Mouse (Mus musculus) E14TG2a.4 (cell line): ENCODE results near the gene Wdr63.

Experiments
- H3K27me3 ChIP-seq: 2 replicates; pipeline ENCODE4 v1.6.1; 2014; ENCODE audit warnings: low read length, control low read depth; ENCODE audit not compliant: insufficient read depth
- H3K36me3 ChIP-seq: 2 replicates; pipeline ENCODE4 v1.6.1; 2014; ENCODE audit warnings: low read length, control low read depth; ENCODE audit not compliant: insufficient read depth
- H3K4me1 ChIP-seq: replicated peaks from 2 replicates; pipeline ENCODE4 v1.6.1; 2014; ENCODE audit warnings: low read depth, low read length, control low read depth
- H3K4me3 ChIP-seq: replicated peaks from 2 replicates; pipeline ENCODE4 v1.5.1; 2014; ENCODE audit warnings: mild to moderate bottlenecking, low read length
- H3K9me3 ChIP-seq: 2 replicates; pipeline ENCODE4 v1.6.1; 2014; ENCODE audit warnings: low read length, control low read depth
- CTCF ChIP-seq: conservative IDR thresholded peaks from 2 replicates; pipeline ENCODE4 v1.5.1; 2014; ENCODE audit warnings: low read length
- NANOG ChIP-seq: IDR thresholded peaks from 2 replicates; pipeline ENCODE4 v1.6.1; 2014; ENCODE audit warnings: borderline replicate concordance, low read length, mixed read lengths
- POU5F1 ChIP-seq: IDR thresholded peaks from 2 replicates; pipeline ENCODE4 v1.6.1; 2014; ENCODE audit warnings: low read length, borderline replicate concordance

Wdr63 gene

GRCm38 (mm10) chr3:146150560-146150959, 42.6 kb upstream of the Wdr63 start:
- Histone ChIP-seq H3K36me3 (no peaks in the 10 kb centered on the region), H3K27me3 (peaks cover 42% of the 10 kb centered on the region), H3K4me3 (no peak overlapping the region), H3K4me1 (peaks cover 17% of the 10 kb centered on the region), H3K9me3 (no peaks in the 10 kb centered on the region)
- TF ChIP-seq CTCF: no peak
- TF ChIP-seq POU5F1: no peak

GRCm38 (mm10) chr3:146150058-146150400, 42.1 kb upstream of the Wdr63 start:
- peaks cover 42% of the 10 kb centered on the region for H3K27me3 ChIP-seq

GRCm38 (mm10) chr3:146149156-146150057, 41.5 kb upstream of the Wdr63 start, which contains the start of gene Mcoln2:
TSS of gene Mcoln2 (plus strand) at chr3:146149833.
- Histone ChIP-seq H3K27me3 (peaks cover 42% of the 10 kb centered on the region), H3K4me3 (peak within 1 kb of the TSS; percentile 66), H3K9me3 (no peaks in the 10 kb centered on the region), H3K4me1 (peaks cover 17% of the 10 kb centered on the region), H3K36me3 (no peaks in the 10 kb centered on the region)
- no peak for TF ChIP-seq NANOG
- TF ChIP-seq CTCF: no peak
- TF ChIP-seq POU5F1: no peak

More at GRCm38 (mm10) chr3:146150058-146150400, 42.1 kb upstream of the Wdr63 start:
- Histone ChIP-seq H3K4me3 (peak overlapping the region; percentile 66), H3K36me3 (no peaks in the 10 kb centered on the region), H3K4me1 (peaks cover 17% of the 10 kb centered on the region), H3K9me3 (no peaks in the 10 kb centered on the region)
- TF ChIP-seq NANOG: no peak
- no peak for TF ChIP-seq CTCF
- TF ChIP-seq POU5F1: no peak

- Histone ChIP-seq H3K4me1 (peaks cover 17% of the 10 kb centered on the region), H3K9me3 (no peaks in the 10 kb centered on the region), H3K36me3 (no peaks in the 10 kb centered on the region), H3K27me3 (peaks cover 41% of the 10 kb centered on the region), H3K4me3 (no peak overlapping the region)
- no peak for TF ChIP-seq POU5F1
- no peak for TF ChIP-seq NANOG
- no peak for TF ChIP-seq CTCF
Measured at GRCm38 (mm10) chr3:146146131-146146530, 38.2 kb upstream of the Wdr63 start.

GRCm38 (mm10) chr3:146145501-146145900, 37.6 kb upstream of the Wdr63 start:
- no peaks in the 10 kb centered on the region for H3K36me3 ChIP-seq
- peaks cover 14% of the 10 kb centered on the region for H3K4me1 ChIP-seq
- H3K27me3 ChIP-seq: peaks cover 35% of the 10 kb centered on the region
- H3K9me3 ChIP-seq: no peaks in the 10 kb centered on the region
- TF ChIP-seq NANOG (no peak), CTCF (no peak), POU5F1 (no peak)
- no peak overlapping the region for H3K4me3 ChIP-seq

GRCm38 (mm10) chr3:146142523-146142922, 34.6 kb upstream of the Wdr63 start:
- Histone ChIP-seq H3K4me1 (no peaks in the 10 kb centered on the region), H3K9me3 (no peaks in the 10 kb centered on the region), H3K36me3 (no peaks in the 10 kb centered on the region), H3K27me3 (peaks cover 23% of the 10 kb centered on the region), H3K4me3 (no peak overlapping the region)
- TF ChIP-seq CTCF: no peak
- no peak for TF ChIP-seq NANOG
- TF ChIP-seq POU5F1: no peak

GRCm38 (mm10) chr3:146140276-146140675, 32.3 kb upstream of the Wdr63 start:
- Histone ChIP-seq H3K27me3 (peaks cover 23% of the 10 kb centered on the region), H3K9me3 (peaks cover 12% of the 10 kb centered on the region), H3K36me3 (no peaks in the 10 kb centered on the region), H3K4me1 (no peaks in the 10 kb centered on the region), H3K4me3 (no peak overlapping the region)
- TF ChIP-seq NANOG: no peak
- TF ChIP-seq POU5F1: no peak
- no peak for TF ChIP-seq CTCF

- peaks cover 11% of the 10 kb centered on the region for H3K27me3 ChIP-seq
- TF ChIP-seq CTCF: no peak
- no peak for TF ChIP-seq NANOG
- no peak for TF ChIP-seq POU5F1
- no peak overlapping the region for H3K4me3 ChIP-seq
- H3K36me3 ChIP-seq: no peaks in the 10 kb centered on the region
- no peaks in the 10 kb centered on the region for H3K4me1 ChIP-seq
- H3K9me3 ChIP-seq: peaks cover 12% of the 10 kb centered on the region
Measured at GRCm38 (mm10) chr3:146136422-146136821, 28.5 kb upstream of the Wdr63 start.

GRCm38 (mm10) chr3:146135417-146135816, 27.5 kb upstream of the Wdr63 start:
- Histone ChIP-seq H3K4me3 (no peak overlapping the region), H3K9me3 (peaks cover 12% of the 10 kb centered on the region), H3K27me3 (peaks cover 11% of the 10 kb centered on the region), H3K4me1 (no peaks in the 10 kb centered on the region), H3K36me3 (no peaks in the 10 kb centered on the region)
- TF ChIP-seq NANOG (no peak), CTCF (no peak), POU5F1 (no peak)
